Mouse (Mus musculus): ENCODE results near the gene Sorbs2.

Sorbs2 gene

GRCm38 (mm10) chr8:45760622-45761021, 253.0 kb downstream of the Sorbs2 start:
- no peak for DNase-seq

GRCm38 (mm10) chr8:45761053-45761452, 253.5 kb downstream of the Sorbs2 start:
- DNase-seq, result no peak

GRCm38 (mm10) chr8:45762982-45763689, 255.5 kb downstream of the Sorbs2 start:
- DNase-seq, result no peak

GRCm38 (mm10) chr8:45763690-45764342, 256.2 kb downstream of the Sorbs2 start:
- no peak for DNase-seq

- DNase-seq, result no peak
These were observed 258.6 kb downstream of the Sorbs2 start for GRCm38 (mm10) chr8:45766138-45766537.

- DNase-seq, result no peak
These were observed 267.3 kb downstream of the Sorbs2 start for GRCm38 (mm10) chr8:45774841-45775240.

- no peak for DNase-seq
These were observed 267.9 kb downstream of the Sorbs2 start for GRCm38 (mm10) chr8:45775481-45775880.

- DNase-seq, result no peak
These were observed 268.8 kb downstream of the Sorbs2 start for GRCm38 (mm10) chr8:45776366-45776765.

- no peak for DNase-seq
These were observed 269.4 kb downstream of the Sorbs2 start for GRCm38 (mm10) chr8:45776977-45777376.

GRCm38 (mm10) chr8:45780585-45780984, 273.0 kb downstream of the Sorbs2 start:
- DNase-seq, result no peak

GRCm38 (mm10) chr8:45788610-45789009, 281.0 kb downstream of the Sorbs2 start:
- no peak for DNase-seq

GRCm38 (mm10) chr8:45794847-45795246, 287.3 kb downstream of the Sorbs2 start:
- DNase-seq, result no peak

- peak; percentile 37 for DNase-seq
These were observed 288.7 kb downstream of the Sorbs2 start for GRCm38 (mm10) chr8:45796331-45796740.

GRCm38 (mm10) chr8:45799517-45799916, 291.9 kb downstream of the Sorbs2 start:
- no peak for DNase-seq

- DNase-seq, result no peak
These were observed 301.0 kb downstream of the Sorbs2 start for GRCm38 (mm10) chr8:45808597-45808996.

- DNase-seq, result peak; percentile 53
These were observed 309.3 kb downstream of the Sorbs2 start for GRCm38 (mm10) chr8:45816765-45817426.

GRCm38 (mm10) chr8:45821650-45822049, 314.1 kb downstream of the Sorbs2 start:
- no peak for DNase-seq

- no peak for DNase-seq
These were observed 322.5 kb downstream of the Sorbs2 start for GRCm38 (mm10) chr8:45829985-45830548.

GRCm38 (mm10) chr8:45833896-45834295, 326.3 kb downstream of the Sorbs2 start:
- no peak for DNase-seq

- no peak for DNase-seq
These were observed 335.7 kb downstream of the Sorbs2 start for GRCm38 (mm10) chr8:45843306-45843705.

GRCm38 (mm10) chr8:45844097-45844885, 336.7 kb downstream of the Sorbs2 start:
- DNase-seq, result peak; percentile 53

- DNase-seq, result no peak
These were observed 337.4 kb downstream of the Sorbs2 start for GRCm38 (mm10) chr8:45844911-45845481.
